In the genomic region with DNA sequence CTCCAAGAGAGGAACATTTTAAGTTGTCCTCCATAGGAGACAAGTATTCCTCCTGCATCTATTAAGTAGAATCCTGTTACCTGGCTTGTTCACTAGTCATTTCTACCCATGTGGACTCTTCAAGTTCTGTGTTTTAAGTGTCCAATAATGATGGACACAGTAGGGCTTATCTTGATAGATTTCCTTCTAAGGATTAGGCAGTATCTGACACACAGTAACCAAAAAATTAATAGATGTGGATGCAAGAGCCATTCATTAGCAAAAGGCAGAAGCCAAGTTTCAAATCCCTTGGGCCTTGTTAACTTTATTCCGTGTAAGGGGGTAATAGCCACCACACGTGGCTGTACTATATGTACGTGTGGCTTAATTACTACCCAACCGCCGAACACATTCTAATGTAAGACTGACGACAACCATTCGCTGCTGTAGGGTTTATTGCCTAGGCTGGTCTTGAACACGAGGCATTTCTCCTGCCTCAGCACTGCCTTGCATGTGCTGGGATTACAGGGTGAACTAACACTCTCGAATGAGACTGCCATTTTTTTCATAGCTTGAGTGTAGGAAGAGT, we compare ENCODE assay signal across 8 mouse cellular contexts. TPM values are rescaled to one million over a fixed set of nuclear protein-coding genes. Genes with fewer than 3 reads are reported as not detected.
DNase-seq lines count a peak whose midpoint lies in the region; ATAC-seq lines count a peak whose summit lies in the region.

No protein-coding gene starts in this region.

- DNase-seq in kidney, postnatal 25 days: no peak
- peak; percentile 12 for DNase-seq in c-Kit-positive CD71-negative TER-119-negative erythroid progenitor cells, embryonic 14.5 days (ENCODE audit: low read depth)
- DNase-seq in hindbrain, embryonic 14.5 days (ENCODE audit: low spot score): peak; percentile 24
- no peak for DNase-seq in thymus, postnatal 25 days
- no peak for DNase-seq in retina, embryonic 14.5 days (ENCODE audit: low spot score)

- H3K4me3 ChIP-seq in kidney, embryonic 16.5 days (ENCODE audit: low read length): peak overlapping the region; percentile 83
- H3K4me3 ChIP-seq in hindbrain, embryonic 14.5 days (replicated peaks; ENCODE audit: low read length): peak overlapping the region; percentile 74
- peak overlapping the region; percentile 77 for H3K4me3 ChIP-seq in midbrain, embryonic 15.5 days

- 0 out of 2 replicates have a peak, but pooled peaks cover 5% of the 10 kb centered on the region for H3K27me3 ChIP-seq in kidney, embryonic 16.5 days (ENCODE audit: insufficient read depth, low read length)
- H3K27me3 ChIP-seq in hindbrain, embryonic 14.5 days (ENCODE audit: control insufficient read depth, insufficient read depth, low read length): no peaks in the 10 kb centered on the region
- H3K27me3 ChIP-seq in midbrain, embryonic 15.5 days (replicated peaks): 0 out of 2 replicates have a peak, but pooled peaks cover 2% of the 10 kb centered on the region

- ATAC-seq in kidney, embryonic 16.5 days (ENCODE audit: low FRiP score, low TSS enrichment): no peak
- ATAC-seq in hindbrain, embryonic 14.5 days (ENCODE audit: low FRiP score): no peak; the same call in 1 of the 2 replicates
- no peak for ATAC-seq in midbrain, embryonic 15.5 days (replicated peaks)
- no peak for ATAC-seq in frontal cortex, adult (ENCODE audit: low TSS enrichment)

- H3K36me3 ChIP-seq in kidney, embryonic 16.5 days (ENCODE audit: insufficient read depth, low read length): 0 out of 2 replicates have a peak, but pooled peaks cover 2% of the 10 kb centered on the region
- peaks cover 19% of the 10 kb centered on the region for H3K36me3 ChIP-seq in hindbrain, embryonic 14.5 days (replicated peaks; ENCODE audit: control insufficient read depth, insufficient read depth)
- H3K36me3 ChIP-seq in midbrain, embryonic 15.5 days (replicated peaks): no peaks in the 10 kb centered on the region; the same call in 1 of the 2 replicates

- WGBS in kidney, embryonic 16.5 days: 0% methylated on average over 9 of the region's 9 CpGs
- WGBS in hindbrain, embryonic 14.5 days: 1% methylated on average over 9 of the region's 9 CpGs
- WGBS in midbrain, embryonic 15.5 days: 1% methylated on average over 9 of the region's 9 CpGs

- peaks cover 16% of the 10 kb centered on the region for H3K4me1 ChIP-seq in kidney, embryonic 16.5 days (ENCODE audit: insufficient read depth, low read length)
- H3K4me1 ChIP-seq in hindbrain, embryonic 14.5 days (replicated peaks; ENCODE audit: control insufficient read depth, insufficient read depth, low read length): peaks cover 12% of the 10 kb centered on the region; the same call in 1 of the 2 replicates
- H3K4me1 ChIP-seq in midbrain, embryonic 15.5 days: peaks cover 18% of the 10 kb centered on the region

- H3K27ac ChIP-seq in kidney, embryonic 16.5 days (ENCODE audit: low read length): peak overlapping the region; percentile 73
- peak overlapping the region; percentile 82 for H3K27ac ChIP-seq in hindbrain, embryonic 14.5 days
- peak overlapping the region; percentile 84 for H3K27ac ChIP-seq in midbrain, embryonic 15.5 days

- H3K9me3 ChIP-seq in kidney, embryonic 16.5 days (ENCODE audit: low read length): no peaks in the 10 kb centered on the region
- no peaks in the 10 kb centered on the region for H3K9me3 ChIP-seq in hindbrain, embryonic 14.5 days (ENCODE audit: control insufficient read depth, low read length)
- no peaks in the 10 kb centered on the region for H3K9me3 ChIP-seq in midbrain, embryonic 15.5 days

- peak overlapping the region; percentile 82 for H3K9ac ChIP-seq in kidney, embryonic 16.5 days (replicated peaks; ENCODE audit: low read length)
- peak overlapping the region; percentile 83 for H3K9ac ChIP-seq in hindbrain, embryonic 14.5 days
- H3K9ac ChIP-seq in midbrain, embryonic 15.5 days: peak overlapping the region; percentile 80

- H3K4me2 ChIP-seq in kidney, embryonic 16.5 days (replicated peaks; ENCODE audit: low read depth, low read length): peak overlapping the region; percentile 58
- H3K4me2 ChIP-seq in hindbrain, embryonic 14.5 days (replicated peaks): peak overlapping the region; percentile 82
- H3K4me2 ChIP-seq in midbrain, embryonic 15.5 days: peak overlapping the region; percentile 71

RNA-seq across cellular contexts. Expression of gene Cep295, which starts 0.6 kb away (rescaled TPM):
- 14.5 and 19.2 TPM in 2 replicates for polyA plus RNA-seq in kidney, embryonic 16.5 days (2015; fragmentation: Nextera tagmentation; extraction: Ambion mirVana)
- polyA plus RNA-seq in hindbrain, embryonic 14.5 days (2014; fragmentation: Nextera tagmentation; extraction: Ambion mirVana): 16.1 and 16.4 TPM in 2 replicates
- polyA plus RNA-seq in midbrain, embryonic 15.5 days (2015; fragmentation: Nextera tagmentation; extraction: Ambion mirVana): 13.3 and 14.6 TPM in 2 replicates

RNA-seq across cellular contexts. Expression of gene 4931406C07Rik, which starts 50.8 kb away (rescaled TPM):
- polyA plus RNA-seq in kidney, embryonic 16.5 days (2015; fragmentation: Nextera tagmentation; extraction: Ambion mirVana): 26.8 and 29.4 TPM in 2 replicates
- 10.8 and 12.2 TPM in 2 replicates for polyA plus RNA-seq in hindbrain, embryonic 14.5 days (2014; fragmentation: Nextera tagmentation; extraction: Ambion mirVana)
- 12.1 and 13.9 TPM in 2 replicates for polyA plus RNA-seq in midbrain, embryonic 15.5 days (2015; fragmentation: Nextera tagmentation; extraction: Ambion mirVana)

RNA-seq across cellular contexts. Expression of gene Taf1d, which starts 51.0 kb away (rescaled TPM):
- 67.1 and 80.0 TPM in 2 replicates for polyA plus RNA-seq in kidney, embryonic 16.5 days (2015; fragmentation: Nextera tagmentation; extraction: Ambion mirVana)
- 41.3 and 43.1 TPM in 2 replicates for polyA plus RNA-seq in hindbrain, embryonic 14.5 days (2014; fragmentation: Nextera tagmentation; extraction: Ambion mirVana)
- 41.1 and 48.9 TPM in 2 replicates for polyA plus RNA-seq in midbrain, embryonic 15.5 days (2015; fragmentation: Nextera tagmentation; extraction: Ambion mirVana)

Comparison
In these comparisons a context has a peak if more than half of its experiments do, and no peak if none do; other contexts are left out.
1. DNase-seq: peak in c-Kit-positive CD71-negative TER-119-negative erythroid progenitor cells, embryonic 14.5 days (single experiment) and hindbrain, embryonic 14.5 days (single experiment); none in kidney, postnatal 25 days (0 of 2), thymus, postnatal 25 days (single experiment) and retina, embryonic 14.5 days (single experiment).
2. Peak in every context shown above with its lines, with median percentiles within 50 percentile points of each other: H3K27ac ChIP-seq, H3K4me2 ChIP-seq, H3K4me3 ChIP-seq and H3K9ac ChIP-seq.